Mouse (Mus musculus) cerebellum, postnatal 4 days (tissue): ENCODE results near the gene Eps8l2.
A peak's percentile ranks its signal among the peaks of the same experiment; 100 is the strongest.
"Not testable (repeated sequence)": the region's sequence is repeated elsewhere in the genome, so short reads cannot be mapped to it uniquely, and the experiment has no call there.

ENCODE experiments used
- DNase-seq, 2 experiments: peaks; one replicate each; pipeline ENCODE4 v3.0.0; 2022; ENCODE audit warnings: low spot score in 2 of 2, mixed read lengths in 1 of 2

Eps8l2 gene

GRCm38 (mm10) chr7:141407670-141408069 is 69.0 kb downstream of the Eps8l2 start:
- DNase-seq, result not testable (repeated sequence)

GRCm38 (mm10) chr7:141408833-141409232 is 70.2 kb downstream of the Eps8l2 start:
- peak; percentile 86 to 93 for DNase-seq

- no peak for DNase-seq
Observed at GRCm38 (mm10) chr7:141410631-141411030, 72.0 kb downstream of the Eps8l2 start.

GRCm38 (mm10) chr7:141411667-141412066 is 73.0 kb downstream of the Eps8l2 start:
- no peak for DNase-seq
